Mouse (Mus musculus) megakaryocyte, adult 5-6 weeks (primary cell): ENCODE data around the gene Cdc45. TPM values are rescaled to one million over a fixed set of nuclear protein-coding genes. Genes with fewer than 3 reads are reported as not detected.
"Not testable (repeated sequence)": the region's sequence is repeated elsewhere in the genome, so short reads cannot be mapped to it uniquely, and the experiment has no call there.

Source experiments
- ATAC-seq: 2 replicates; pipeline ENCODE4 v1.8.0; 2016; ENCODE audit warnings: mild to moderate bottlenecking, inconsistent platforms; ENCODE audit not compliant: poor library complexity, severe bottlenecking
- total RNA-seq, 2 experiments: library from RNA; stranded (forward) in 1 of 2; stranded (reverse) in 1 of 2; fragments of 153-499, 151-499 nt in 1 of 2; fragments of 221-1000, 200-1000 nt in 1 of 2; gene quantifications; 2 replicates each; pipeline versions ENCODE4 v1.2.3 to v1.2.4; 2015 to 2017

The Cdc45 gene
- total RNA-seq (2015) (62.8 and 67.1 TPM in 2 replicates), total RNA-seq (2017) (75.0 and 89.6 TPM in 2 replicates)

- peak; percentile 72 for ATAC-seq
Measured at GRCm38 (mm10) chr16:18811468-18812384, at the start of gene Cdc45, which contains the start of gene Ufd1. Cdc45 (minus strand) TSS chr16:18811987. Ufd1 (plus strand) TSS chr16:18811779.

- no peak for ATAC-seq
Measured at GRCm38 (mm10) chr16:18860186-18860585, 48.4 kb upstream of the Cdc45 start.

GRCm38 (mm10) chr16:18858551-18858950 lies 46.8 kb upstream of the Cdc45 start:
- ATAC-seq: peak; percentile 91

GRCm38 (mm10) chr16:18849521-18850190 lies 37.9 kb upstream of the Cdc45 start:
- not testable (repeated sequence) for ATAC-seq

- ATAC-seq: no peak
Measured at GRCm38 (mm10) chr16:18846301-18846820, 34.6 kb upstream of the Cdc45 start.

- no peak for ATAC-seq
Measured at GRCm38 (mm10) chr16:18838346-18838745, 26.6 kb upstream of the Cdc45 start.

GRCm38 (mm10) chr16:18836468-18837208 lies 24.9 kb upstream of the Cdc45 start, which contains the start of the genes 2510002D24Rik and Gm28539:
2510002D24Rik (plus strand) TSS chr16:18836578.
Gm28539 (plus strand) TSS chr16:18836584.
- ATAC-seq: peak; percentile 99

GRCm38 (mm10) chr16:18836073-18836467 lies 24.3 kb upstream of the Cdc45 start:
- no peak for ATAC-seq

GRCm38 (mm10) chr16:18833486-18833885 lies 21.7 kb upstream of the Cdc45 start:
- no peak for ATAC-seq

GRCm38 (mm10) chr16:18829102-18829501 lies 17.3 kb upstream of the Cdc45 start:
- ATAC-seq: no peak

- no peak for ATAC-seq
Measured at GRCm38 (mm10) chr16:18828630-18829029, 16.8 kb upstream of the Cdc45 start.

- no peak for ATAC-seq
Measured at GRCm38 (mm10) chr16:18822925-18823324, 11.1 kb upstream of the Cdc45 start.

GRCm38 (mm10) chr16:18822356-18822755 lies 10.6 kb upstream of the Cdc45 start:
- no peak for ATAC-seq

- ATAC-seq: peak; percentile 25
Measured at GRCm38 (mm10) chr16:18812385-18812910, 661 bp upstream of the Cdc45 start.

- ATAC-seq: no peak; the same call in 1 of the 2 replicates
Measured at GRCm38 (mm10) chr16:18811032-18811431, 755 bp downstream of the Cdc45 start.

- peak; percentile 51 for ATAC-seq
Measured at GRCm38 (mm10) chr16:18809001-18809400, 2.8 kb downstream of the Cdc45 start.

GRCm38 (mm10) chr16:18805746-18806145 lies 6.0 kb downstream of the Cdc45 start:
- no peak for ATAC-seq

- ATAC-seq: no peak
Measured at GRCm38 (mm10) chr16:18798841-18799240, 12.9 kb downstream of the Cdc45 start.

GRCm38 (mm10) chr16:18798151-18798550 lies 13.6 kb downstream of the Cdc45 start:
- no peak for ATAC-seq

GRCm38 (mm10) chr16:18796645-18797044 lies 15.1 kb downstream of the Cdc45 start:
- no peak for ATAC-seq
